Mouse (Mus musculus) embryo, embryonic 11 days (tissue): Measurements from ENCODE around the gene 1600012H06Rik.
A peak's percentile ranks its signal among the peaks of the same experiment; 100 is the strongest.
"Not testable (repeated sequence)": the region's sequence is repeated elsewhere in the genome, so short reads cannot be mapped to it uniquely, and the experiment has no call there.

Source experiments
- DNase-seq: peaks from one replicate; pipeline ENCODE4 v3.0.0-alpha.2; 2015

The 1600012H06Rik gene

GRCm38 (mm10) chr17:14943009-14943728 lies at the start of gene 1600012H06Rik, which contains the start of gene Wdr27:
Gene 1600012H06Rik, plus strand, starts transcription at chr17:14943184.
Gene Wdr27, minus strand, starts transcription at chr17:14943158.
- DNase-seq = peak; percentile 100

- not testable (repeated sequence) for DNase-seq
Measured at GRCm38 (mm10) chr17:14895058-14895457, 47.9 kb upstream of the 1600012H06Rik start.

GRCm38 (mm10) chr17:14898972-14899371 lies 44.0 kb upstream of the 1600012H06Rik start:
- no peak for DNase-seq

GRCm38 (mm10) chr17:14903212-14903611 lies 39.8 kb upstream of the 1600012H06Rik start:
- DNase-seq = no peak

- no peak for DNase-seq
Measured at GRCm38 (mm10) chr17:14904206-14904605, 38.8 kb upstream of the 1600012H06Rik start.

GRCm38 (mm10) chr17:14904637-14905265 lies 38.2 kb upstream of the 1600012H06Rik start:
- DNase-seq = peak; percentile 82

GRCm38 (mm10) chr17:14906611-14907010 lies 36.4 kb upstream of the 1600012H06Rik start:
- DNase-seq = no peak

GRCm38 (mm10) chr17:14907136-14907535 lies 35.8 kb upstream of the 1600012H06Rik start:
- no peak for DNase-seq

- DNase-seq = no peak
Measured at GRCm38 (mm10) chr17:14909331-14909730, 33.7 kb upstream of the 1600012H06Rik start.

- DNase-seq = no peak
Measured at GRCm38 (mm10) chr17:14910771-14911170, 32.2 kb upstream of the 1600012H06Rik start.

- peak; percentile 13 for DNase-seq
Measured at GRCm38 (mm10) chr17:14912420-14912819, 30.6 kb upstream of the 1600012H06Rik start.

- DNase-seq = no peak
Measured at GRCm38 (mm10) chr17:14912981-14913380, 30.0 kb upstream of the 1600012H06Rik start.

GRCm38 (mm10) chr17:14914401-14914800 lies 28.6 kb upstream of the 1600012H06Rik start:
- DNase-seq = no peak

- no peak for DNase-seq
Measured at GRCm38 (mm10) chr17:14917866-14918265, 25.1 kb upstream of the 1600012H06Rik start.

GRCm38 (mm10) chr17:14921582-14921981 lies 21.4 kb upstream of the 1600012H06Rik start:
- no peak for DNase-seq

GRCm38 (mm10) chr17:14927644-14928218 lies 15.3 kb upstream of the 1600012H06Rik start:
- DNase-seq = no peak

GRCm38 (mm10) chr17:14928631-14929030 lies 14.4 kb upstream of the 1600012H06Rik start:
- DNase-seq = no peak

- DNase-seq = no peak
Measured at GRCm38 (mm10) chr17:14930697-14931096, 12.3 kb upstream of the 1600012H06Rik start.

- no peak for DNase-seq
Measured at GRCm38 (mm10) chr17:14931469-14931868, 11.5 kb upstream of the 1600012H06Rik start.

GRCm38 (mm10) chr17:14935280-14935679 lies 7.7 kb upstream of the 1600012H06Rik start:
- DNase-seq = not testable (repeated sequence)

GRCm38 (mm10) chr17:14935841-14936605 lies 7.0 kb upstream of the 1600012H06Rik start:
- no peak for DNase-seq

- not testable (repeated sequence) for DNase-seq
Measured at GRCm38 (mm10) chr17:14942181-14942580, 803 bp upstream of the 1600012H06Rik start.

GRCm38 (mm10) chr17:14943729-14944059 lies 710 bp downstream of the 1600012H06Rik start:
- no peak for DNase-seq
